Mouse (Mus musculus) common myeloid progenitor, adult 5-6 weeks (primary cell): Measurements from ENCODE around the gene Aldh9a1. TPM values are rescaled to one million over a fixed set of nuclear protein-coding genes. Genes with fewer than 3 reads are reported as not detected.
A peak's percentile ranks its signal among the peaks of the same experiment; 100 is the strongest.

Experiments
- ATAC-seq: replicated peaks from 2 replicates; pipeline ENCODE4 v1.8.0; 2016; ENCODE audit warnings: low read depth, mild to moderate bottlenecking, moderate TSS enrichment, inconsistent platforms; ENCODE audit not compliant: poor library complexity, severe bottlenecking
- total RNA-seq: library from RNA; stranded (forward); fragments of 200-1000, 187-1606 nt; gene quantifications from 2 replicates; pipeline ENCODE4 v1.2.3, GENCODE M21; 2017

Gene Aldh9a1
- total RNA-seq, 1 experiment from 2014 or later = 48.7 TPM

DNA sequence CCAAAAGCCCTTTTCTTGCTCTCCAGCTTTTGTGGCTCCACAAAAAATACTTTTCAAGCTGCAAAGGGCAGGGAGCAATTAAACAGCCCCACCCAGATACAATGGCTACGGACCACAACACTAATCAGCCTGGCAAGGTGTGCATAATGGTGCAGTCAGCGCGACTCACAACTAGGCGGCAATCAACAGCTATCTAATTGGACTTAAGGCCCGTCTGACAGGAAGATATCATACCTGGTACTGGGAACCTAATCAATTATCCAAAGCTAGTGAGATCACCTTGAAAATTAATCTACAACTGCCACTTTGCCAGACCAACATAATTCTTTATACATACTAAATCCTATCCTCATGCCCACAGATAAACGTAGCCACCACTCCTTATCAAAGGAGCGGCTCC lies 32.5 kb downstream of the Aldh9a1 start:
- ATAC-seq = no peak

GRCm38 (mm10) chr1:167382763-167383162 lies 33.0 kb downstream of the Aldh9a1 start:
- no peak for ATAC-seq

DNA sequence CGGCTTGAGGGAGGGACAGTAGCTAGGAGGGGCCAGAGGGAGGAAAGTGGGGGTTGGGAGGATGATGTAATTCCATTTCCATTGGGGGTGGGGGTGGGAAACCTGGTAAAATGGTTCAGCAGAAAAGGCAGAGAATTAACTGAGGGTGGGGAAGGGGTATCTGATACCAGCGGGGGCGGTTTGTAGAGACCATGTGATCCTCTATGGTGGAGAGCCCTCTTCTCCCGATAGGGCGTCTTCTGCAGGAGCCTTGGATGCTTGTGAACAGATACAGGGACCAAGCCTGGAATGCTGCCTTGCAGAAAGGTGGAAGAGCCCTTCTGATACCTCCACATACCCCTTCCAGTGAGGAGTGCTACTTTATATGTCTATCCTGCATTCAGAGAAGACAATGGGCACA lies 33.4 kb downstream of the Aldh9a1 start:
- no peak for ATAC-seq

GRCm38 (mm10) chr1:167384156-167384555 lies 34.4 kb downstream of the Aldh9a1 start:
- ATAC-seq = peak; percentile 84

DNA sequence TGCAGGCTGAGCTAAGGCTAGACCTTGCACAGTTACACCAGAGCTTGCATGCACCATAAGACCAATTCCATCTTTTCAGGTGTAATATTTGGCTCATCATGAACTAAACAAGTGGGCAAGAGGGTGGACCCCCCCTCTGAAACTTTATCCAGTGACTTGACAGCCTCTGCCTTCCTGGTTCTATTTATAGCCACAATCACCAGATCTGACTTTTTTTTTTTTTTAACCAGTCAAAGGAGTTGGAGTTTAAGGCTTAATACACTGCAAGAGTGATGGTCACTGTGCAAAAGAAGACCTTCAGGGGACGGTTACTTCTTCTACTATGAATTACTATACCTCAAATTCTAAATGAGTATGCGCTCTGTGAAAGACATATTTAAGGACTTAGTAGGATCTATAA lies 35.4 kb downstream of the Aldh9a1 start:
- ATAC-seq = no peak

- no peak for ATAC-seq
These were observed 35.8 kb downstream of the Aldh9a1 start for GRCm38 (mm10) chr1:167385636-167386035.

DNA sequence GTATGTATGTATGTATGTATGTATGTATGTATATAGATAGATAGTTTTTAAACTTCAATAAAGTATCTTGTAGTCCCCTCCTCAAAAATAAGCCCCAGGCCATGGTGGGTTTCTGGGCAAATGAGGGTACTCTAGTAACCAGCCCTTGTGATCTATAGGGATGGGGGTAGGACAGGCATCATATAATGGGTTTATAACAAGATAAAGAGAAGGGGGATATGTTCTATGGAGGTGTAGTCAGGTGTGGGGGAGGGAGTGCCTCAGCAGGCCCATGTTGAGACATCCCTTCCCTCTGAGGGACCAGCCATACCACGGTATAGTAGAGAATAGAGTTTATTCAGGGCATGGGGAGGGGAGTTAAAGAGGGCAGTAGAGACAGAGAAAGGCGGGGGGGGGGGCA lies 36.7 kb downstream of the Aldh9a1 start:
- ATAC-seq = no peak

- ATAC-seq = no peak
These were observed 37.5 kb downstream of the Aldh9a1 start for GRCm38 (mm10) chr1:167387310-167387709.

DNA sequence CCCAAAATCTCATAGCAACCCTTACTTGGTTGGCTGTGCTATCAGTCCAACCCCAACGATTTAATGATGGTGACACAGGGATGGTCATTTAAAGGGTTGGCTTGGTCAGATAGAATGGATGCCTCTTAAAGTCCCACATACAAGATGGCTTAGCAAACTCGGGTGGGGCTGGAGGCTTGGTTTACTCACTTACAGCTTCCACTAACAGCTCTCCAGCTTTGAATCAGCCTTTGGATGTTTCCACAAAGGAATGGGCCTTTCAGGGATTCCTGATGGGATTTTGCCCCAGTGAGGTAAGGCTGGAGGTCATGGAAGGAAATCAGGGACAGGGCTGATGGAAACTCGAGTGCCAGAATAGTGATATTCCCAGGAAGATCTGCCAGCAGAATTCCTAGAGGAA lies 38.0 kb downstream of the Aldh9a1 start:
- no peak for ATAC-seq

- ATAC-seq = no peak
These were observed 38.8 kb downstream of the Aldh9a1 start for GRCm38 (mm10) chr1:167388571-167388970.

DNA sequence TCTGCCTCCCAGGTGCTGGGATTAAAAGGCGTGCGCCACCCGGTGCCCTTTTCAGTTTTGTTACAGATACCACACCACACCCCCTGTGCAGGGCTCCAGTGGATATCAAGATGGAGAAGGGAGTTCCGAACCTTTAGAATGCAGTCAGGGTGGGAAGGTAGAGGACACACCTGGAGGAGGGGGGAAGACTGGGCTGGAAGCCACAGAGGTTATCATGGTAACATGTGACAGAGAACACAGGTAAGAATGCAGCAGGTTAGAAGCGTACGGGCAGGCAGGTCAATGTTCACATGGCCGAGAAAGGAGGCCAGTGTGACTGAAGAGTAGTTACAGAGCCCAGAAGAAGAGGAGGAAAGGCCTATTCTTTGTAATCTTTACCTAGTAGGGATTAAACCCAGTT lies 39.8 kb downstream of the Aldh9a1 start:
- no peak for ATAC-seq

DNA sequence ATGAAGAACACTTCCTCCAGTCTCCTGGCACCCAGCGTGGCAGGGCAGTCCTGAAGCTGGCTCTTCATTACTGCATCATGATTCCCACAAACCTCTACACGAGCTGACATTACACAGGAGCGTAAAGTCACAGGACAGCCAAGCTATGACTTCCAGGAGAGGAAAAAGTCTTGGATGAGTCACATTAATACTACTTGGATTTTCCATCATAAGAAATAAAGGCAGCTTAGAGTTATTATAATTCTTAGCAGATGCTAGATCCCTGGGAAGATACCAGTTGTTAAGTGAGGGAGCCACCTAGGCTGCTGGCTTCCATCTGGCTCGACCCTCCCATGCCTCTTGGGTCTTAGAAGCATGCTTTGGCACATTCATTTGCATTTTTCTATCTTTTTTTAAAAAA lies 40.6 kb downstream of the Aldh9a1 start:
- ATAC-seq = no peak

DNA sequence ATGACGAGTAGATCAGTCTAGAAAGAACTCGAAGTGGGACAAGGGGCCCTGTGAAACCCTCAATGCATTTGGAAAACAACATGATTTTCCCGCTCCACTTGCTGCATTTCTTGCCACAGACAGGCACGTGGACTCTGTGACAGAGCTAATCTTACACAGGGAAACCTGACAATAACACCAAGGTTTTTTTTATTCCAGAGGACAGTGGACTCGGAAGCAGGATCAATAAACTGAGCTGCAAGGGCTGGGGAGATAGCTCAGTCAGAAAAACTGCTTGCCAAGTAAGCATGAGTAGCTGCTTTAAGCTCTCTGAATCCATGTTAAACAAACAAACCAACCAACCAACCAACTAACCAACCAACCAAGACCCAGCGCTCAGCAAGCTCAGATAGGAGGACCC lies 41.5 kb downstream of the Aldh9a1 start:
- ATAC-seq = no peak

DNA sequence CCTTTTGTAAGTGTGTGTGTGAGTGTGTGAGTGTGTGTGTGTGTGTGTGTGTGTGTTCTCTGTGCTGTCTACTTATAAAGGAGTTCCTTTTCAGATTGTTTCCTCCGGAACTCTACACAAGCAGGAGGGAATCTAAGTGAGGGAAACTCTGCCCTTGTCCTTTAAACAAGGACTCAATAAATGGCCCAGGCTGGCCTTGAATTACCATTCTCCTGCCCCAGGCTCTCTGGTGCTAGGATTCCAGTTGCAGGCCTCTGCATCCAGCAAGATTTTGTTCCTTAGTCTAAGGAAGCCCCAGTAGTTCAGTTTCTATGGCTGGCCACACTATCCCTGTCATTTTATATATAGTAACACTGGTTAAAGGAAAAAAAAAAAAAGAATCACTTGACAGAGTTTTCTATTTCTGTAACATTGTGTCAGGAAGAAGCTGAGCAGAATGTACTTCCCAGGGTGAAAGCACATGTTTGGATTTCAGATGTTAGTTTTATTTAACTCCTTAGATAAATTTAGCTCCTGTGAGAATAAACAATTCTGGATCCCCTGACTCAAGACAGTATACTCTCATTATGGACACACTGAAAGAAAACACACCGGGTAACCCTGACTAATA lies 42.3 kb downstream of the Aldh9a1 start:
- ATAC-seq = no peak

DNA sequence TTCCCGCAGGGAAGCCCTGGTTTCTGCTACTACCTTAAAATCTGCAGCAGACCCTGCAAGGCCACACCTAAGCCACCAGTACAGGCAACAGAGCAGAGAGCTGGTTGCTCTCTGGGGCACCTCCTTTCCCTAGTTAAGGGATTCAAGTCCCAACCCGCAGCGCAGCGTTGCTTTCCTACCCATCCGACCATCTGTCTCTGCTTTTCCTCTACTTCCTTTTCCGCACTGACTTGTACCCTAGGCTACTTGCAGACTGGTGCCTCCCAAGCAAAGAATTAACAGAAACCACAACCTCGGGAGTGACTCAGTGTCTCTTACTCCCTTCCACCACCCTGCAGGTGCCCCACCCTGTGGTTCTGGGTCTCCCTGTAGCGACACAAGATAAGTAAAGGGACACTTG lies 42.9 kb downstream of the Aldh9a1 start:
- peak; percentile 57 for ATAC-seq

- peak; percentile 30 for ATAC-seq
These were observed 43.5 kb downstream of the Aldh9a1 start for GRCm38 (mm10) chr1:167393281-167393680.

DNA sequence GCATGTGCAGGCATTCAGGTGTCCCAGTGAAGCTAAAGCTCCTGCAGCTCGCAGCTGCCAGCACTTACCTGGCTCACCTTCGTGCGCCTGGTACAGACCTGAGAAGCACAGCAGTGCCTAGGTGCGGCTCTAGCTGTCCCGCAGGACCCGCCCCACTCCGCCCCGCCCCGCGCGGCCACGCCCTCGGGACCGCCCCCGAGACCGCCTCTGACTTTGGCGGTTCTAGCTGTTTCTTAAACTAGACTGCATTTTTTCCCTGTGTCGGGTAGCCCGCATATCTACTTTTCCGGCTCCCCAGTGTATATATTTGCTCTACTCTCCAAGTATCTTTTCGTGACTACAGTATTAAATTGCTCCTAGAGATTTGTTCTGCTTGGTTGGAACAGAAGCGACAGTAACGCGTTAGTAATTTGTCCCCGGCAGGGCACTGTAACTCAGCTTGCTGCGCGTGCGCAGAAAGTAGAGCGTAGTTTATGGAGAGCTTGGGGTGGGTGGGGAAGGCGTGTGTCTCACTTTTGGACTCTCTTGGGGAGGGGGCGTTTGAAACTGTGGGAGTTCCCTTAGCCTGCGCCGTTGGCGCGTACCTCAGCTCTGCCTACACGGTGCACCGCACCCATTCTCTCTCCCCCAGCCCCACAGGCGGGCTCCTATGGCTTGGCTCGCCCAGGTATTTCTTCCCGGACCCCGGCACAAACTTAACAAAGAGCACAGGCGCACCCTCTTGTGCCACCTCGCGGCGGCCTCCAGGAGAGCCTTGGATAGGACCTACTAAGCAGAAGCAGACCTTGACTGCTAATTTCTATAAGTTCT lies 44.1 kb downstream of the Aldh9a1 start, which contains the start of gene Mgst3:
TSS of gene Mgst3 (minus strand) at position 159 of the 810 bp plus-strand sequence.
- ATAC-seq = peak; percentile 81

DNA sequence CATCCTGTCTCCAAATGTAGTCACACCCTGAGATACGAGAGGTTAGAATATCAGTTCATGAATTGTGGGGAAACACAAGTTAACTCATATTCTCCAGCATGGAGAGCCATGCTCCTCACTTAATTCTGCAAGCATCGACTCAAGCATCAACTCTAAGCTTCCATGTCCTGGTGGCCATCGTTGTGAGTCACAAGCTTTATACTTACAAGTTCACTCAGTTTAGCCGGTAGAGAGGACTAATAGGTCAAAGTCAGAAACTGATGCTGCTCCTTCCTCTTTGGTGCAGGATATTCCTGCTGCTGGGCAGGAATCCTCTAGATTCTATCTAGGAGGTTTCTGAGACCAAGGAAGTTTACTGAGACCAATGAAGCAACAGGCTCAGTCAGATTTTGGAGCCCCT lies 55.4 kb downstream of the Aldh9a1 start:
- no peak for ATAC-seq

DNA sequence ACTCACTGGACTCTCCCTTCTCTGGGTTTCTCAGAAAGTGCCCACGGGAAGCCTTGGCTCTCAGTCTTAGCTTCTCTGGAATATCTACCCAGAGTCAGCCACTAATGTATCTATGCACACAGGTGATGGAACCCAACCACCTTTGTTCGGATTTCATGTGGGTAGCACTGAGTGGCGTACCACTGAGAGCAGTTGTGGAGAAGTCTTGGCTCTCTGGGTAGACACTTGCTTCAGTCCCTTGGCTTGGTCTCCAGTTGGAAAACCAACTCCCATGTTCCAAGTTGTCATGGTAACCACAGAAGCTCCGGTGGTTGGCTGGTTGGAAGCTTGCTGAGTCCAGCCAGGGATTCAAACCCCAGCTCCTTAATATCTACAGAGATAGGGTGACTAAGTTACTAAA lies 59.8 kb downstream of the Aldh9a1 start:
- ATAC-seq = no peak

GRCm38 (mm10) chr1:167411991-167412715 lies 62.4 kb downstream of the Aldh9a1 start:
- ATAC-seq = no peak

DNA sequence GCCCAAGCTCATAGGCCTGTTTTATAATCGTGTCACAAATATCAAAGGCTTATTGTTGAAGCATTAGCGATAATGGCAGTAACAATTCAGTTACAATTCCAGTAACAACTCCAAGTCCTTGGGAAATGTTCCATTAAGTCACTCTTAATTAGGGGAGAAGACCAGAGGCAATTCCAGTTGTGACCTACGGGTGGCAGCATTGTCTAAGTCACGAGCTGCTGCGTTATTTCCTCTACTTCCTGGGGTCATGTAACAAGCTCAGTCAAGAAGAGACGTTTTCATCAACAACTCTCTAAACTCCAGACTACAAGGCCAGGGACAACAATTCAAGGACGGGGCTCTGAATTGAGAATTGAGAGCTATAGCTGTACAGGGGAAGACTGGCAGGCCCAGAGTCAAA lies 65.1 kb downstream of the Aldh9a1 start:
- ATAC-seq = peak; percentile 98
